Mouse (Mus musculus): ENCODE data around the gene Ptprn2. TPM values are rescaled to one million over a fixed set of nuclear protein-coding genes. Genes with fewer than 3 reads are reported as not detected.

The Ptprn2 gene
- total RNA-seq, 2 experiments from 2014 or later, result 13.1 to 17.2 TPM

GRCm38 (mm10) chr12:117260391-117261164 lies 775.1 kb downstream of the Ptprn2 start:
- no peak for DNase-seq

GRCm38 (mm10) chr12:117261165-117261440 lies 775.6 kb downstream of the Ptprn2 start:
- no peak for DNase-seq

GRCm38 (mm10) chr12:117262003-117262402 lies 776.5 kb downstream of the Ptprn2 start:
- no peak for DNase-seq

DNA sequence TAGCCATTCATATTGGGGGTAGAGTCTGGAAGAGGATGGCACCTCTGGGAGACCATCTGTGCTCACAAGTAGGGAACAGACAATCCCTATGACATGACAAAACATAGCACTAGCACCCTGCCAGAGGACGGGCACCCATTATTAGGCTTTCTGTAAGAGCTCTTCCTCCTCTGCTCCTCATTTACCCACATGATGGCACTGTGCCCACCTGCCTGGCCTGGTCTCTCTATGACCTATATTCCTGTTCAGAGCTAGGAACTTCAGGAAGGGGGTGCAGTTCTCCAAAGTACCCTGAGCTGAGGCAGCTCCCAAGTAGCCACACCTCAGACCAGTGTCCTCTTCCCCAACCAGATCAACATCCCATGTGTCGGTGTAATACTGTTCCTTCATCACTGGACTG lies 777.6 kb downstream of the Ptprn2 start:
- DNase-seq, result no peak

DNA sequence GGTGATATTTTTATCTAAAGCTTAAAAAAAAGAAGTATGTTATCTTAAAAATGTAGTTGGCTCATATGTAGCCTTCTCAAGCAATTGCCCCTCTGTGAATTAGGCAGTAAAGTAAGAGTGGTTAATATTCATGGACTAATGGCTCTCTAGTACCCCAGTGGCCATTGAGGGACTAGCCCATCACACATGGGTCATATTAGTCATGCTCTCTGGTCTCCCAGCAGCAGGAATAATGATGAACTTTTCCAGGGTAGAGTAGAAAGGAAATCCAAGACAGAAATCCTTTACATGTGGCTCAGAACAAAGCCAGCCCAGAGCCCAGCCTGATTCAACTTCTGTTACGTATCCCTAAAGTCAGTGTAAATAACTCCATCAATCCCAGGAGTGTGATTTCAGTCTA lies 779.7 kb downstream of the Ptprn2 start:
- no peak for DNase-seq

GRCm38 (mm10) chr12:117268543-117269172 lies 783.1 kb downstream of the Ptprn2 start:
- no peak for DNase-seq

DNA sequence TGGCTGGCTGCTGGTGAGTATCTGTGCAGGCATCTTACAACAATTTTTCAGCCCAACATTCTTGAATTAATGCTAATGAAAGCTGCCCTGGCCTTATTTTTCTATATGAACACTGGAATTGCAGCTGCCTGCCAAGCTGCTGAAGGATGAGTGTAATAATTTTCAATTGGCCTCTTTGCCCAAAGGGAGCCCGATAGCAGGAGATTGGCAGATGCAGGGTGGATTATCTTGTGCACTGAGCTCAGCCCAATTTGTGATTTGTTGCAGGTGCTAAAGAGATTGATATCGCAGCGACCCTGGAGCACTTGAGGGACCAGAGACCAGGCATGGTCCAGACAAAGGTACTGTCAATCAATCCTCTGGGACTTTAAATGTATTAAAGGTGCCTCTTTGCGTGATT lies 783.8 kb downstream of the Ptprn2 start:
- DNase-seq, result no peak

DNA sequence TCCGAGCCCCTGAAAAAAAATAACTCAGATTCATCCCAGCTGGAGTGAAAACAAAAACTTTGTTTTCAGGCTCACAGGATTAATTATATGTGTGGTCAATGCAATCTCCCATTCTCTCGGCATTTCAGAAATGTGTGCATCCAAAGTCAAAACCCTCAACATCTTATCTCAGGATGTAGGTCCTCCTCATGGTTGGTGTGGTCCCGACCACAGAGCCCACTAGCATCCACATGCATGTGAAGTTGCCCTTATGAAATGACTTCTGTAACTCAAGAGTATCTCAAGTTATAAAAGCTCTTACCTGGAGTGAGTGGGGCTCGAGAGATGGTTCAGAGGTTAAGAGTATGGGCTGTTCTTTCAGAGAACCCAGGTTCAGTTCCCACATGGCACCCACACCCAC lies 784.7 kb downstream of the Ptprn2 start:
- no peak for DNase-seq

DNA sequence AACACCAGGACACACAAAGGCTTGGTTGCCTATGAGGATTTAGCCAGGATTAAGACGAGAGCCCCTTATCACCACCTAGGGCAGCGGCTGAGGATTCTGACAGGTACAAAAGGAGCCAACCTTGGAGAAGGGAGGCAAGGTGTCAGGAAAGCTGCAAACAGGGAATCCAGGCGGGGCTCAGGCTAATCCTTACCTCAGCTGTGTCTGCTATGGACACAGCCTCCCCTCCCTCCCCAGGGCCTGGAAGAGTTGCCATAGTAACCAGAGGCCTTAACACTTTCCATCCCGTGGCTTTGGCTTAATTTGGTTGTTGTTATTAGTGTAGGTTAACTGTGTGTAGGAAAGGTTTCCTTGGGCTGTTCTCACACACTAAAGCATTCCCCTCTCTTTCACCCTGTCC lies 787.6 kb downstream of the Ptprn2 start:
- no peak for DNase-seq

GRCm38 (mm10) chr12:117274576-117274975 lies 789.1 kb downstream of the Ptprn2 start:
- no peak for DNase-seq

DNA sequence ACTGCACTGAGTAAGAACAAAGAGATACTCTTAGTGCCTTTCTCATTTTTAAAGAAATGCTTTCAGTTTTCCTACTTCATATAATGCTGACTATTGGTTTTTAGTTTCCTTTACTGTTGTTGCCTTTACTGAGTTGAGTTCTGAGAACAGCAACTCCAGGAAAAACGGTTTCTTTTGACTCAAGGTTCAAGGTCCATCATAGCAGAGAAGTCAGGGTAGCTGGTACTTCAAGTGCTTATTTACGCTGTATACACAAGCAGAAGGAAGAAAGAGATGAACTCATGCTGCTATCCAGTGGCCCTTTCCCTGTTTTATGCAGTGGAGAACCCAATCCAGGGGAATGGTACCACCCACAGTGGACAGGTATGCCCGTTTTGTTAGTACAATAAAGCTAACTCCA lies 795.3 kb downstream of the Ptprn2 start:
- DNase-seq, result no peak

GRCm38 (mm10) chr12:117282659-117283058 lies 797.1 kb downstream of the Ptprn2 start:
- DNase-seq, result no peak

GRCm38 (mm10) chr12:117287456-117287855 lies 801.9 kb downstream of the Ptprn2 start:
- DNase-seq, result peak; percentile 65

DNA sequence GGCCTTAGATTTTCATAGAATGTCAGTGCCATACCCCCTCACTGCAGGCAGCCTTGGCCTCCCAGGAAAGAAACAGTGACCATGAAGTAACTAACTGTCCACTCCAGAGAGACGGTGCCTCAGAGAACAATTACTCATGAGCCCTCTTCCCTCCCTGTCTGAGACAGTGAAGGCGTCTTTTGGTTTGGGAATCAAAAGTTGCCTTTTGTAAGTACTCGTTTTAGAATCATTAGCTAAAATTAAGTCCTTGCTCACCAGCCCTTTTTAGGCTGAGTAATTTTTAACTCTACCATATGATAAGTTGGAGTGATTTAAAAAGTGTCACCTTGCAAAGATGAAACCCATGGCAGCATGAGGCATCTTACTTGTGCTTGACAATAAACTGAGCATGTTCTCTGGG lies 806.4 kb downstream of the Ptprn2 start:
- no peak for DNase-seq

DNA sequence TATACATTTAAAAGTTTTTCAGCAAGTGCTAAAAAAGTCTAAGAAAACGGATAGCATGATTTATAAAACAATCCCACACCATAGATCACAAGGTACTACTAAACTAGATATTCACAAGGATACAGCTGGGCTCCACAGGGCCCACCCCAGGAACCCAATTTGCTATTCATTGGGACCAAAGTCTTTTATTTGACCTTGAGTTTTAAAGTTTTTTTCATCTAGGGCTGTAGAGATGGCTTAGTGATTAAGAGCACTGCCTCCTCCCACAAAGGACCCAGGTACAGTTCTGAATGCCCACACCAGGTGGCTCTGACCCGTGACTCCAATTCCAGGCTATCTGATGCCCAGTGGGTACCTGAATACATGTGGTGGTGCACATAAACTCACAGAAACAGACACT lies 811.3 kb downstream of the Ptprn2 start:
- no peak for DNase-seq

DNA sequence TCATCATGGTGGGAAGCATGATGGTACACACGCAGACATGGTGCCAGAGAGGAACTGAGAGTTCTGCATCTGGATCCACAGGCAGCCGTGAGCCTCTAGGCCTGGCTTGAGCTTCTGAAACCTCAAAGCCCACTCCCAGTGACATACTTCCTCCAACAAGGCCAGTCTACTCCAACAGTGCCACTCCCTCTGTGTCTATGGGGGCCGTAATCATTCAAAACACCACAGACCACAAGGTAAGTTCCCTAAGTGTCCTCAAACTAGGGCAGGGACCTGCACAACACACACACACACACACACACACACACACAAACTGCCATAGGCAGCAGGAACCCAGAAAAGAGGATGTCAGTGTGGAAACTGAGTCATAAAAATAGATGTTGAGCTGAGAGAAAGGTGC lies 813.6 kb downstream of the Ptprn2 start:
- DNase-seq, result no peak

DNA sequence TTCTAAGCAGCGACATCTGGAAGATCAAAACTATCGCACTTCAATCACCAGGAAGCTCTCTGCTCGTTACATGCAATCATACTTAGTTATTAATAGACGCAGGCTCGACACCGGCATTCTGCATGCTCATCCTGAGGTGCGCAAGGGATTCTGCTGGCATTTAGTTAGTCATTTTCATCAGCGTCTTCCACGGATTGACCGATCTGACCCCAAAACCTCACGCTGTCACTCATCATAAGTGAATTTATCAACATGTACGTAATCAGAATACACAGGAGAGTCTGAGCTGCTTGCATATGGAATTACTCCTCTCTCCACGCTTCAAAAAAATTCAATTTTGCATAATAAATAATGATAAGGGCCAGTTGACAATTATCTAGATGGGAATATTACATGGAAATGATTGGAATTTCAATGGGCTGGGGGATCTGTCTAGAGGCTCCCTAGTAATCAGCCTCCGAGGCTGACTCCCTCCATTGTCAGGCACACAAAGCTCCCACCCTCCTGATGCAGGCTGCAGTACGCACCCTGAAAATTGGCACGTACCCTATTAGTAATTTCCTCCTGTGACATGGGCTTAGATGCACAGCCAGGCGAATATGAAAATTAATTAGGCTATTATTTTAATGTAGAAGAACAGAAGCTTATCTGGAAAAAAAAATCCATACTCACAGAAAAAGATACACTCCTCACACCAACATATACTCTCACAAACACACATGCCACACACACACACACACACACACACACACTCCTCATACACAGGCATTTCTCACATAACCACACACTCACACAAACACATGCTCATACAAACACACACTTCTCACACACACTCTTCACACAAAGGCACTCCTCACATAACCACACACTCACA lies 819.5 kb downstream of the Ptprn2 start:
- no peak for DNase-seq

- DNase-seq, result no peak
These were observed 820.1 kb downstream of the Ptprn2 start for GRCm38 (mm10) chr12:117305625-117306105.

DNA sequence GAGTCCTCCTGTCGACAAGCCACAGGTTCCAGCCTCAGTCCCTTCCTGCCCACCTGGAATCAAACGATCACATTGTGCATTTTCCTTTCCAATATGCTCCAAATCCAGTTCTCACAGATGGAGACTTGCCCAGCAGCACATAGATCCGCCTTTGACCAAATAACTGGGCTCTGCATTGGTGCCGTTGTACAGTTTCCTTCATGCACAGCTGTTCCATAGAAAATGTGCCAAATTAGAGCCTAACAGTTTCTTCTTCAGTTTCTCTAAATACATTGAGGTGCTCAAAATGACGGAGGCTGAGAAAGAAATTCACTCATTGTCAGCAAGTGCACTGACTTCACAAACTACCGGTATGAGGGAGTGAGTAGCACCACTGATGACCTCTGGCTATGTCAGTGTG lies 826.6 kb downstream of the Ptprn2 start:
- DNase-seq, result no peak

DNA sequence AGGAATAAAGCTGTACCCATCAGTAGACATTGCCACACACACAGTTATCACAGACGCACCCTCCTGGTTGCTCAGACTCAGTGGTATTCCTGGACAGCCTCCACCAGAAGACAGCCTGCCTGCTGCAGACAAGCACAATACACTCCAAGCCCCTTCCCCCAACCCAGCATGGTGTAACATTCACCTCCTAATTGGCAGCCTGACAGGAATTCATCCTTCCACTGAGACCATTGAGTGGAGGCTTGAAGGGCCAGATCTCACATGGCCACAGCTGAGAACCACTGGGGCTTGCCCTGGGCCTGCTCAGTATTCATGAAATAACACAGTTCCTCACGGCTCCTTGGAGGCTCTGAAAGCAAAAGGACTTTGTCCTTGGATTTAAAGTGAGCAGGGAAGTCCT lies 829.5 kb downstream of the Ptprn2 start:
- DNase-seq, result no peak

DNA sequence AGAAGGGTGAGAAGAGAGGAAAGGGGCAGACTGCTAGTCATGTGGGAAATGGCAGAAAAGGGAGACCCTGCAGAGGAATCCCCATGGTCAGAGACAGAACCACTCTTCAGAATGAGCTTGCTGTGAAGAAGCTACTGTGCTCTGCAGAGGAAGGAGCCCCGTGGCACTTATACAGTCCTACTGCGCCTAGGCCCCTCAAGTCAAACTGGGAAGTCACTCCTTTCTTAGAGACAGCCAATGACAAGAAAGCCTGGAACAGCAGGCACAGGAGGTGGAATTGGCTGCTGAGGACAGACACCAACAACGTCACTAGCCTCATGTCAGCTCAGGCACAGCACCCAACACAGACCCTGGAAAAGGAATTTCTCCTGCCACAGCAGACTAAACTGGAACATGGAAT lies 830.1 kb downstream of the Ptprn2 start:
- no peak for DNase-seq

GRCm38 (mm10) chr12:117318229-117318628 lies 832.7 kb downstream of the Ptprn2 start:
- DNase-seq, result no peak

DNA sequence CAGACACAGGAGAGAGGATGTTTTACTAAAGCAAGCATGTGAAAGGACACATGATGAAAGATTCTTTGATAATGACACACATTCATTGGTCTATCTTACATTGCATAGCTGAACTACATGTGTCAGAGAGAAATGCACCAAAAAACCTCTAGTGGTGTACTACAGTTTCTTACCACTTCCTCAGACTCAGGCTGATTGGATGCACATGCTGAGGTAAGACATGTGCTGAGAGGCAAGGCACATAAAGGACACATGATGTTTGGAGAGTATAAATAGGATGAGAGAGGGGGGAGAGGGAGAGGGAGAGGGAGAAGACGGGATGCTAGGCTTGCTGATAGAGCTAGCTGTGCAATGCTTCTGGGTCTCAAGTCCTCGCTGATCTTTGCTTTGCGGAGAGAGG lies 837.5 kb downstream of the Ptprn2 start:
- DNase-seq, result no peak

Data from adrenal gland, postnatal 10 days (tissue).